Mouse (Mus musculus) thymus, adult 2 months (tissue): Measurements from ENCODE around the gene Ptprs. TPM values are rescaled to one million over a fixed set of nuclear protein-coding genes. Genes with fewer than 3 reads are reported as not detected.

ENCODE experiments used
- DNase-seq: peaks from one replicate; pipeline ENCODE4 v3.0.0; 2021
- H3K27ac ChIP-seq: fragments of 200-500 bp; 2 replicates; pipeline ENCODE4 v1.5.1; 2012; ENCODE audit warnings: low read length, control low read depth; ENCODE audit not compliant: control insufficient read depth, insufficient read depth
- H3K27me3 ChIP-seq: fragments of 200-500 bp; 2 replicates; pipeline ENCODE4 v1.6.1; 2012; ENCODE audit warnings: mild to moderate bottlenecking, low read length, moderate library complexity, mixed read lengths; ENCODE audit not compliant: control insufficient read depth, insufficient read depth
- H3K36me3 ChIP-seq: fragments of 200-500 bp; 2 replicates; pipeline ENCODE4 v1.6.1; 2012; ENCODE audit warnings: mild to moderate bottlenecking, low read length, moderate library complexity; ENCODE audit not compliant: control insufficient read depth, insufficient read depth
- H3K4me1 ChIP-seq: fragments of 200-500 bp; replicated peaks from 2 replicates; pipeline ENCODE4 v1.6.1; 2012; ENCODE audit warnings: low read length; ENCODE audit not compliant: control insufficient read depth, insufficient read depth
- H3K4me3 ChIP-seq: fragments of 200-500 bp; 2 replicates; pipeline ENCODE4 v1.5.1; 2012; ENCODE audit warnings: mild to moderate bottlenecking, low read length, control low read depth, moderate library complexity; ENCODE audit not compliant: control insufficient read depth, insufficient read depth
- CTCF ChIP-seq: fragments of 200-500 bp; IDR thresholded peaks from 2 replicates; pipeline ENCODE4 v1.5.1; 2012; ENCODE audit warnings: mild to moderate bottlenecking, control low read depth, low read length, moderate library complexity, borderline replicate concordance; ENCODE audit not compliant: control insufficient read depth, poor library complexity, insufficient read depth; ENCODE audit errors: extremely low read depth
- POLR2A ChIP-seq: fragments of 200-500 bp; IDR thresholded peaks from 2 replicates; pipeline ENCODE4 v1.6.1; 2012; ENCODE audit warnings: mild to moderate bottlenecking, low read length, control low read depth, moderate library complexity; ENCODE audit not compliant: control insufficient read depth, poor library complexity, insufficient read depth; ENCODE audit errors: extremely low read depth
- WGBS: fragments of 180-500 bp; shearing (Covaris S2); methylation state at CpG from one replicate; pipeline ENCODE4 v1.1.7; 2018; 5-methylcytosine and 5-hydroxymethylcytosine counted together
- polyA plus RNA-seq: library from polyadenylated mRNA; depleted of rRNA; stranded (reverse); fragments of >200 nt; gene quantifications from 2 replicates; pipeline ENCODE4 v1.2.3, GENCODE M21; 2012

The Ptprs gene
- polyA plus RNA-seq, 1 experiment: 235 TPM

GRCm38 (mm10) chr17:56456353-56456752 lies 19.9 kb downstream of the Ptprs start:
- TF ChIP-seq POLR2A: no peak
- TF ChIP-seq CTCF: no peak
- Histone ChIP-seq H3K27ac (no peak overlapping the region), H3K4me1 (peaks cover 10% of the 10 kb centered on the region), H3K4me3 (no peak overlapping the region), H3K36me3 (no peaks in the 10 kb centered on the region), H3K27me3 (no peaks in the 10 kb centered on the region)
- no peak for DNase-seq
- 91% methylated on average over 5 of the region's 5 CpGs for WGBS

GRCm38 (mm10) chr17:56453689-56454088 lies 22.6 kb downstream of the Ptprs start:
- 96% methylated on average over 4 of the region's 4 CpGs for WGBS
- H3K27me3 ChIP-seq: no peaks in the 10 kb centered on the region
- DNase-seq: no peak
- H3K36me3 ChIP-seq: 0 out of 2 replicates have a peak, but pooled peaks cover 3% of the 10 kb centered on the region
- H3K4me3 ChIP-seq: no peak overlapping the region
- no peak overlapping the region for H3K27ac ChIP-seq
- TF ChIP-seq POLR2A (no peak), CTCF (no peak)
- no peaks in the 10 kb centered on the region for H3K4me1 ChIP-seq

- no peaks in the 10 kb centered on the region for H3K4me1 ChIP-seq
- DNase-seq: no peak
- no peaks in the 10 kb centered on the region for H3K27me3 ChIP-seq
- H3K27ac ChIP-seq: no peak overlapping the region
- WGBS: 93% methylated on average over 4 of the region's 4 CpGs
- H3K36me3 ChIP-seq: 0 out of 2 replicates have a peak, but pooled peaks cover 3% of the 10 kb centered on the region
- TF ChIP-seq POLR2A (no peak), CTCF (no peak)
- H3K4me3 ChIP-seq: no peak overlapping the region
Measured at GRCm38 (mm10) chr17:56453251-56453650, 23.0 kb downstream of the Ptprs start.

- no peak for DNase-seq
- Histone ChIP-seq H3K4me1 (peaks cover 28% of the 10 kb centered on the region), H3K36me3 (0 out of 2 replicates have a peak, but pooled peaks cover 3% of the 10 kb centered on the region), H3K27me3 (no peaks in the 10 kb centered on the region), H3K4me3 (no peak overlapping the region), H3K27ac (no peak overlapping the region)
- WGBS: 95% methylated on average over 2 of the region's 2 CpGs
- TF ChIP-seq POLR2A (no peak), CTCF (no peak)
Measured at GRCm38 (mm10) chr17:56447716-56448115, 28.6 kb downstream of the Ptprs start.

- no peak overlapping the region for H3K4me3 ChIP-seq
- WGBS: 79% methylated on average over 14 of the region's 14 CpGs
- DNase-seq: no peak
Measured at GRCm38 (mm10) chr17:56445397-56445796, 30.9 kb downstream of the Ptprs start.

GRCm38 (mm10) chr17:56444771-56445170 lies 31.5 kb downstream of the Ptprs start:
- no peak overlapping the region for H3K4me3 ChIP-seq
- peaks cover 43% of the 10 kb centered on the region for H3K4me1 ChIP-seq
- WGBS: 17% methylated on average over 3 of the region's 3 CpGs
- TF ChIP-seq CTCF (no peak), POLR2A (no peak)
- no peaks in the 10 kb centered on the region for H3K36me3 ChIP-seq
- no peaks in the 10 kb centered on the region for H3K27me3 ChIP-seq
- DNase-seq: peak; percentile 35
- peak overlapping the region; percentile 77 for H3K27ac ChIP-seq

More at GRCm38 (mm10) chr17:56445397-56445796, 30.9 kb downstream of the Ptprs start:
- Histone ChIP-seq H3K4me1 (peaks cover 43% of the 10 kb centered on the region), H3K27ac (peak overlapping the region; percentile 77; the same call in 1 of the 2 replicates), H3K27me3 (no peaks in the 10 kb centered on the region), H3K36me3 (no peaks in the 10 kb centered on the region)
- TF ChIP-seq CTCF (no peak), POLR2A (no peak)

- DNase-seq: peak; percentile 42
- no peaks in the 10 kb centered on the region for H3K36me3 ChIP-seq
- TF ChIP-seq CTCF (no peak), POLR2A (no peak)
- WGBS: 5% methylated on average over 5 of the region's 5 CpGs
- H3K27me3 ChIP-seq: no peaks in the 10 kb centered on the region
- H3K27ac ChIP-seq: peak overlapping the region; percentile 41; the same call in 1 of the 2 replicates
- H3K4me1 ChIP-seq: peaks cover 43% of the 10 kb centered on the region
- H3K4me3 ChIP-seq: no peak overlapping the region
Measured at GRCm38 (mm10) chr17:56443341-56443795, 32.9 kb downstream of the Ptprs start.

- WGBS: 74% methylated on average over 6 of the region's 6 CpGs
- Histone ChIP-seq H3K36me3 (no peaks in the 10 kb centered on the region), H3K4me3 (no peak overlapping the region), H3K27ac (no peak overlapping the region), H3K27me3 (no peaks in the 10 kb centered on the region), H3K4me1 (peaks cover 43% of the 10 kb centered on the region)
- TF ChIP-seq POLR2A (no peak), CTCF (no peak)
- no peak for DNase-seq
Measured at GRCm38 (mm10) chr17:56442316-56442715, 34.0 kb downstream of the Ptprs start.
